Mouse (Mus musculus): ENCODE measurements around the gene Adamtsl1.

The Adamtsl1 gene

DNA sequence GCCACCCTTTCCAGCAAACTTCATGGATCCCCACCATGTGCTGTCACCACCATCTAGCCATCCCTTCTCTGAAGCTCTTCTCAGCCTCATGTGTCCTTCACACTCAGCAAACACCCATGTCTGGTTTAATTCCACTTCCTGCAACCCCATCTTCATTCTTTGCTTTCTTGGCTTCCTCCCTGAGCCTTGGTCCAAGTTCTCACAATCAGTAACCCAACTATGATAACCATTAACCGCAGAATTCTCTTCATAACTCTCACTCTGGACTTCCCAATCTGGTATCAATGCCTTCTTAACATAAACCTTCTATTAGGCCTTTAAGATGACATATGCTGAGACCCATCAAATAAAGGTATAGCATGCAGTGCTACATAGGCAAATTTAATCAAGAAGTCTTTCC is 815.5 kb downstream of the Adamtsl1 start:
- DNase-seq, result no peak

DNA sequence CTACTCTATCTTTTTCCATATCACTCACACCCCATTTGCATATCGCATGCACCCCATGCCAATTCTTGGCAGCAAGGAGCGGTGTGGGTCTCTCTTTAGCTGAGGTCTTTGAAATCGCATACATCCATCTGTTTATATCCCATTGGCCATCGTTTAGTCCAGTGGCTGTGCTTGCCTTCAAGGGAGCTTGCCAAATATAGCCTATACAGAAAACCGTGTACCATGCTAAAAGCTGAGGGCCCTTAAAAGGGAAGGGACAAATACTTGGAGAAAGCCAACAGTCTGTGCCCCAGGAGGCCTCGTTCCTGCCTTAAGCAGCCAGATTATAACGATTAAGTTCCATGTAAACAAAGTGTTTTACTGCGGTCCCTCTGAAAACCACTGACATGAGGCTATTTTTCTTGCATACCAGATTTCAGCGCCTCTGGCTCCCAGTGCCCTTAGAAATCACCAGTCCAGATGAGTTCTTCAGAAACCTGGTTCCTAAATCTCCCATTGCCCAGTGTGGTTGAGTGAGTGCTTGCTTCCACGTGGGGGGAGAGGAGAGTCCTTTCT is 822.0 kb downstream of the Adamtsl1 start:
- DNase-seq, result no peak

DNA sequence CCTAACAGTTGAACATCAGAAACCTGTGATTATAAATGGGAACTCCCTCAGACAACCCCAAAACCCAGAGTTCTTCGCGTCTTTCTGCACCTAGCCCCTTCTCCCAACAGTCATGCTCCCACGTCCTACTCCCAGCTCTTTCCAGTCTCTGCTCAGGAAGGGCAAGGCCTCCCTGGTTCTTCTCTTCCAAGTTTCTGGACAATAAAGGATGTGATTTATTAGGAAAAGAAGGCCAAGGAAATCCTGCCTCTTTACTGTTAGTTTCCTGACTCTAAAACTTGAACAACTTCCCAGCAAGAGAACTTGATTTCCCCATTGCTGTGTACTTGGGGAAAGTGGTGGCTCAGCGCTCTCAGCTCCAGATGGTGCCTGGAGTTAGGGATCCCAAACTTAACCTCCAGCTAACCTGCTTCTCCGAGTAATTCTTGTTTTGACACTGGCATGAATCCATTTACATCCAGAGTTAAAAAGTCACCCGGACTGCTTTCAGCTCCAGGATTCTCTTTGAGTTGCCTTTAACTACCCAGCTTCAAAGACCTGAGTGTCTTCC is 823.3 kb downstream of the Adamtsl1 start:
- DNase-seq, result no peak

DNA sequence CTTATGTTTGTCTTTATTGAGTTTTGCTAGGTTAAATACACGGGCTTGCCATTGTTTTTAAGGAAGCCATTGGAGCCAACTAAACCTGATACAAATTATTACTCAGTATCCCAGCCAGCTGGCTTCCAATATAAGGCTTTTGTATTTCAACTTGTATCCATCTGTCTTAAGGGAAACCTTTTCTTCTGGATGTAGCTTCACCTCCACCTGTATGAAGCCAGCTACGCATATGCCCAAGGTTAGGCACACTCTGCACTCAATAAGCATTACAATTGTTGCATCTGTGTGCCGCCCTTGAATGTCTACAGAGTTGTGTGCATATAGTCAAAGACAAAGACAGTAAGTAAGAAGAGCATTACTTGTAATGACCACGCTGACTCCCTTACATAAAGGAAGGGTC is 835.4 kb downstream of the Adamtsl1 start:
- DNase-seq, result no peak

DNA sequence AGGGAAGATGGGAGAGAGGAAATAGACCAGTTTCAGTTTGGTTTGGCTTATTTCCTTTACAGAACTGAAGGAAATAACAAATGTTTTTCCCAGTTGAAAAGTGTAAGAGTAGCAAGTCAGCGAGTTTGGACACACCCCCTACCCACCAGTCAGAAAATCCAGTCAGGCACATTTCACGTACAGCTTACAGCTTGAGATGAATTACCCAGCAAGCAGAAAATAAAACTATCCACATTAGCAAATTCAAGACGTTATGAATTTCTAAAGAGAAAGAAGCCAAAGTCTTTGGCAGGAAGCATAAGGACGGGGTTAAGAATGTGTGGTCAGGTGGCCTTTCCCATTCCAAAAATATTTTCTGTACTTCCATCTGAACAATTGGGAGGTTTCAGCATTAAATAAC is 838.1 kb downstream of the Adamtsl1 start:
- DNase-seq, result no peak

DNA sequence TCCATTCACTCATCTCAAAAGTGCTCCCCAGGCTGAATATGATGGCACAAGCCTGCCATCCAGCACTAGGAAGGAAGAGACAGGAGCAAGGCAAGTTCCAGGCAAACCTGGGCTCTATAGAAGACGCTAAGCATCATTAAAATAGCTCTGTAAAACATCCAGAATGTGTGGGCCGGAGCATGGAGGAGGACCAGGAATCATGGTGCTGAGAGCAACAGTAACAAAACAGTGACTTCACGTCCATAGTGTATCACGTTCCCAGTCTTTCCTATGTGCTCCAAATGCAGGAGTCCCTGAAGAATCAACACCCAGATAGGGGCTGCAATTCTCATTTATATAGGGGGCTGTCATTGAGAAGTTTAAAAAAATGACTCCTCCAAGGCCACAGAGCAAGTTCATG is 839.6 kb downstream of the Adamtsl1 start:
- no peak for DNase-seq

DNA sequence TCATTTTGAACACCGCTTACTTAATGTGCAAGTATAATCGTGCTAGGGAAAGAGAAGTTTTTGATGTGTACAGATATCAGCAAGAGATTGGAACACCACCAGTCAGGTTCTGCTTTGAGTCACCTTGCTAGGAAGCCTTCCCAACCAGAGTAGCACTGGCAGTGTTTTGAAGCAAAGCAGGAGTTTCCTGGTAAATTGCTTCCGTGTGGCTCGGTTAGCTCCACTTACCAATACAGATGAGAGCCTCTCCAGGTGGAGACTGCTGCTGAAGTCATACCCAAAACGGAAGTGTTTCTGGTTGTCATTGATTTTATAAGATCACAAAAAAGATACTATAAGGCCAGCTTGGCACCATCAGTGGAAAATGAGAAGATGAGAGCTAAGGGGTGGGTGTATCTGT is 845.4 kb downstream of the Adamtsl1 start:
- DNase-seq, result no peak

DNA sequence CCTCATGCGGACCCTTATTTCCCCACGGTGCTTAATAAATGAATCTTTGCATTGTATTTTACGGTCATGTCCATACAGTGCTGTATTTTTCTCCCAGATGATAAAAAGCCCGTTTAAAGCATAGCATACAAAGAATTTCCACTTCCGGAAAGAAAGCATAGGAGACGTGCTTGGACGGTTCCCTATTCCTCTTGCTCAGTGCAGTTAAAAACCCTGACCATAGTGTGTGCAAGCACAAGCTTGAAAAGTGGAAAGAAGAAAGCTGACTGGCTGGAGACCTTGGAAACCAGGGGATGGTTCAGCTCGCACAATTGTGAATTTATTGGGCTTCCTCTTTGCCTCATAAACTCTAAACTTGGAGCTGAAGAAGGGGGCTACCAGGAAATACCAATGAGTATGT is 855.1 kb downstream of the Adamtsl1 start:
- no peak for DNase-seq

DNA sequence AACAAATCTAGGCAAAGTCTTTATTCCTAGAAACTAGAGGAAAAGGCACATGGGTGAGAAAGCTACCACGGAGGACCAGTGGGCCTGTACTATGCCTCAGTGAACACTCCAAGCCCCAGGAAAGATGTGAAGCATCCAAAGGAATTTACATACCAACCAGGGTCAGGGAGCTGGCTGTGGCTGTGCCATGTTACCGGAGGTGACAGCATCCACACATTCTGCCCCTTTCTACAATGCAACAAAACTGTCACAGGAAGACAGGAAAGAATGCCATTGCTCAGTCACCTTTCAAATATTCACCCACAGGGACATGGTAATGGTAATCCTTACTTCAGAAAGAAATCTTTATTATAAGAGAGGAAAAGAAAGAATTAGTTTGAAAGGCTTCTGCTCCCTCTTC is 859.2 kb downstream of the Adamtsl1 start:
- no peak for DNase-seq

DNA sequence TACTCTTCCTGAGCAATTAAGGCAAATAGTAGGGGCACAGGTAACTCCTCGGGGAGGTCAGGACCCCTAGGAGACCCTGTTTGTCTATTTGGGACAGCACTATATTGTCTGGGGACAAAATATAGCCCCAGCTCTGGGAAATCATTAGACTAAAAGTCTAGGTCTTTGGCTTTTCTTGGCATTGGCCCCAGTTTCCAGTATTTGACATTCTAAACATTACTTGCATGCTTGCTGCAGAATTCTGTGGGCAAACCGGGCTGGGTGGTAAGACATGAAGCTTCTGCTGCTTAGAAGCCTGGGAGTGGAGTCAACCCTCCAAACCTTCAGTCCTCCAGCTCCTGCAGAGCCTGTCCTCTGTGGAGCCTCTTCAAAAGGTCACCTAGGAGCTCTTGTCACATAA is 869.2 kb downstream of the Adamtsl1 start:
- DNase-seq, result no peak

DNA sequence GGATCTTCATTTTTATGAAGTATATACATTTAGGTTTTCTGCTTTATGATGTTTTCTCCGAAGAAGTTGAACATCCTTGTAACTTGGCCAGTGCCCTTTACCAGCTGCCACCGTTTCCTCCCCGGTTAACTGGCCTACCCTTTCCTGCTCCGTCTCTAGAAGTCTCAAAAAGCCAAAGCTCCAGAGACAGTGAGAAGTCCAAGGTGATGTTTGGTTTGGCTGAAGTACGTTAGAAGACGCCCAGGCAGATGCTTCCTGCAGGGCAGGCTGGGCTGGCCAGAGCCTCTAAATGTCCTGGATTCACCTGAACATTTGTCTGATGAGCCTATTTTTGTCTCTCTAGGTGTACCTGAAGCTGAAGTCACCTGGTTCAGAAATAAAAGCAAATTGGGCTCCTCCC is 871.1 kb downstream of the Adamtsl1 start:
- DNase-seq, result no peak

DNA sequence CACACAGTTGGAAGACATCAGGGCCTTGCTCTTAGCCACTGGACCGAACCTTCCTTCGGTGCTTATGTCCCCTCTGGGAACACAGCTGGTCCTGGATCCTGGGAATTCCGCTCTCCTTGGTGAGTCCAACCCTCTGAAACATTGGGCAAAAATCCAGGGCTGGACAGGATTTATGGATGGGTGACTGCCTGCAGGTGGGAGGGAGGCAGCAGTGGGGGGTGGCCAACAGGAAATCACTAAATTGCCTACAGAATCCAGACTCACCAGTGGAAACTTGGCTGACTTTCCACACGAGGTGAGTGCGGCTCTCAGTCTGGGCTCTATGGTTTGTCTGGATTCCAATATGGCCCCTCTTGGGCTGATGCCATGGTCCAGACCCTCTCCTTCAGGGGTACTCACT is 874.5 kb downstream of the Adamtsl1 start:
- DNase-seq, result no peak

DNA sequence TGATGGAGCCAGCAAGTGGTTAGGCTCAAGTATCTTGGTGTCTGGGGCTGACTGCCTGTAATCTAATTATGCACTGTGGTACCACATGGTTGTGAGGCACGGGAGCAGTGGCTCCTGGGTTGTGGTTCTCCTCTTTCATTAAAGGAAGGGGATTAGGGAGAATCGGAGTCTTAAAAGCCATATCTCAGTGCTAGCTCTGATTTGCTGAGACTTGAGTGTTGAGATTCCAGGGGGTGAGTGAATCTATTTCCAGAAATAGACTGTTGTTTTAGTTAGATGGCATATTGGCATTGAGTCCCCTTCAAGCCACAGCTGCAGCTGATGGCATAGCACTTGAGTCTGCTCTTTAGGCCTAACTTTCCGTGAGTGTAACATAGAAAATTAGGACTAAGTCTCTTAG is 877.2 kb downstream of the Adamtsl1 start:
- DNase-seq, result no peak

DNA sequence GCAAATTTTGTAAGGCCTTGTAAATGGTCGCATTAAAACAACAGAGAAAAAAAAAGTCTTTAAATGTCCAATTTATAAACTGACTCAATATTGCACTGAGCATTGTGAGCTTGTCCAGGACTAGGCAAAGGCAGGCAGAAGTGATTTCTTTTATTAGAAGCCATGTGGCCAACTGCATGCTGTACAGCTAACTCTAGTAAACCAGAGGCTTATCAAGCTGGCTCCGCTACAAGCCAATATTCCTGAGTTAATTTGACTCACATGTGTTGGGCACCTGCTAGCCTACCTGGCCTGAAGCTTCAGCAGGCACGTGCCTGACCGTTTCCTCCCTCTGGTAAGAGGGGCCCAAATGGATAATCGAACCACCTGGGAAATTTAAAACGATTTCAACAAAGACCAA is 881.7 kb downstream of the Adamtsl1 start:
- DNase-seq, result no peak

DNA sequence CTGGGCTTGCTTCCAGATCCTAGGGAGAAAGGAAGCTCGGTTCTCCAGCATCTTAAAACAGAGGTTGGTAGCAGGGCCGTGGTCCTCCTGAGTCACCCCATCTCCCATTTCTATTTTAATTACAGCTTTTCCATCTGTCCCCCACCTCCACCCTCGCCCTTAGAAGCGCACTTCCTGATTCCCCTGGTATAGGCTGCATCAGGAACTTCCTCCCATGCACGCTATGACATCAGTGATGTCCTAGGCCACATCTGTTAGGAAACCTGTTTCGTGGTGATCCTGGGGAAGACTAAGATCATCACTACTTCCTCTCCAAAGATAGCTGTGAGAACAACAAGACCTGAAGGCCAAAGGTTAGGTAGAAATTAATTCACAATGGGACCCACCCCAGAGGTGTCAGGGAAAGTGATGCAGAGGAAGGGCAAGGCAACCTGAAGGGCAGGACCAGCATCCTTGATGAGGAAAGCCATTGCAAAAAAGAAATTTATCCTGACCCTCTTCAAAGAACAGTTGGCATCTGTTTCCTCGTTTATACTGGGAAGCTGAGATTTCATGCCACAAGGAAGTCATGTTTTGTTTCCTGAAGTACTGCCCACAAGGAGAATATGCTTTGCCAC is 882.8 kb downstream of the Adamtsl1 start:
- DNase-seq, result no peak

DNA sequence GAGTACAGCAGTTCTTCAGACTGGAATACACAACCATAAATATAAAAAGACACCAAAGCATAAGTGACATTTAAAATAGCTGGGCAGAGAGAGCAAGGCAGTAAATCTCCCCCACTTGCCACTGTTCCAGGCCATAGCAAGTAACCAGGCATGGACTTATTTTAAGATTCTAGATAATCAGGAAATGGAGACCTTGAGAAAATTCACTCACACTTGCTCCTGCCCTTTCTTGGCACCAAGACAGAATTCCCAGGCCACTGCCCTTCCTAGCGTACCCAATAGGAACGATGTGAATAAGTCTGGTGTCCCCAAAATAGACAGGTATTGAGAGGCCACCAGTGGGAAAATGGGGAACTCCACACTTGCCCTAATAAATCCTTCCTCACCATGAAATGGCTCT is 883.5 kb downstream of the Adamtsl1 start:
- DNase-seq, result no peak

DNA sequence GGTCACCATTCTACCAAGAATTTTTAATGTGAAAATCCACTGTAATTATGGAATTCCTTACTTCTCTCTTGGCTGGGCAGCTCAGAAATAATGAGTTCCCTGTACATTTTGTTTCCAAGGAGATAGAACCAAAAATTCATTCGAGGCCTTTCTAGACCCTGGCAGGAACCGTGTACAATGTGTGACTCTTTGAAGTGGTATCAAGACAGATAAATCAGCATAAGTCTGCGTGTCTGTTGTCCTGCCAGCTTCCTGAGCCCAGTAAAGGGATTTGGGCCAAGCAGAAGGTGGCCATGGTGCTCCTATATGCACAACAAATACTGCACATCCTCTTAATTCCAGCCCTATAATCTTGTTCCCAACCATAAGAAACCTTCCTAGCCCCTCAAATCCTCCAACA is 887.1 kb downstream of the Adamtsl1 start:
- DNase-seq, result no peak

DNA sequence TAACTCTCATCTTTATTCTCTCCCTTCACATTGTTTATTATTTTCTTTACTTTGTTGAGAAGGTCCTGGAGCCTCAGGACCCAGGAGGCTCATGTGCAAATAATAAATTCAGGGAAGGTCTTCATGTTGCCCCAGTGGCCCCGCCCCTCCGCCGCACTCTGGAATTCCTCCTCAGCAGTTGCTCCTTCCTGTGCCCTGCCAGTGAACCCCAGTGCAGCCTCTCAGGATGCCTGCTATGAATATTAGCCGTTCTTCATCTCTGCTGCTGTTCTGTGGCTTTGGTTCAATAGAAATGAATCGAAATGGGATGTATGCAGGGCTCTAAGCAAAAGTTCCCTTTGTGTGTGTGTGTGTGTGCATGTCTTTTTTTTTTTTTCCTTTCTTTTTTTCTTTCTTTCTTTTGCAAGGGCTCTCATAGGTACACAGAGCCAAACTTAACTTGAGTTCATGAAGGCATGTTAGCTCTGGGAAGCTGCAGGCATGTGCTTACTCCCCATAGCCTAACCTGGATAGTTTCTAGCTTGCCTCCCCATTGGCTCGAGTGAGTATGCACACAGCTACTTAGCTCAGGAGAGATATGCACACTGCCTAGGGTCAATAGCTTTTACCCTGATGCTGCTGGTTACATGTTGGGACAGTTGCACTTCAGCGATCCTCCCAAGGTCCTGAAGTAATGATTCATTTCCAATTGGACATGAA is 892.7 kb downstream of the Adamtsl1 start:
- no peak for DNase-seq

DNA sequence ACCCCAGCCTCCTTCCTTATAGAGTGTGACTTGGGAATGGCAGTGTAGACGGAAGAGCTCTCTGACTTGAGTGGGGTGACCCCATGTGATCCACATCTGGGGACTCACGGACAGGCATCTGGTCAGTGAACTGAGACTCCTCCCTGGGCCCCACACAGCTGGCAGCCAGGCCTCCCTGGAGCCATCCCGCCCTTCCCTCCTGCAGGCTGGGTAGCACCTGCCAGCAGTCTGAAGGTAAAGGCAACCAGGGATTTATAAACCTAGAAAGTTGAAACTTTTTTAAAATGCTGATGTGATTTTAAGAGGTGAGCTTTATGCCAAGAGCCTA is 893.2 kb downstream of the Adamtsl1 start:
- DNase-seq, result no peak

DNA sequence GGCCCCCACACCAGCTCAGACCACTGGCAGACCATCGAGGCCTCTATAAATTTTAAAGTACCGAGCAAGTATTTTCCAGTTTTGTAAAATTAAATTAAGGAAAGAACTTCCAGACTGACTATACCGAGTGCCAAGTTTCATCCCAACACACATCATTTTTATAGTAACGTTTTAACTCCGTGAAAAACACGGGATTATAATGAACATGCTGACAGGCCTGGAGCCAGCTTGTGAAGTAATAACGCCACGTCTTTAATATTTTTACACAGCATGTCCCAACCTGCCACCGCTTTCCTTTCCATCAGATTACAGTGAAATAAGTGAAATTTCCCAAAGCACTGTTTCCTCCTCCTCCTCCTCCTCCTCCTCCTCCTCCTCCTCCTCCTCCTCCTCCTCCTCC is 894.4 kb downstream of the Adamtsl1 start:
- DNase-seq, result no peak

DNA sequence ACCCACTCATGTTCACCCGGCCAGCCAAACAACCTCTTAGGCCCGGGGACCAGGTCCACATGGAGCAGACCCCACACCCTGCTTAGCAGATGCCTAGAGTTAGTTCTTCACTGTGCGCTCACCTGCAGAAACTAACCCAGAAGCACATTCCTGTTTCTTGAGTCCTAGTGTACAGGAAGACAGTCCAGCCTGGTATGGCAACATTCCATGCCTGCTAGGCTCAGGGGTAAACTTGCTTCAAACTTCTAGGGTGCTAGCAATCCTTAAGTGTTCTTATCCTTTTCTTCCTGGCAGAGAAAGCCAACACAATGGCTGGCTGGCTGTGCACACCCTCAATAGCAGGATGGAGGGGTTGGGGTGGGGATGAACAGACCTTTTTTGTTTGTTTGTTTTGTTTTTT is 897.0 kb downstream of the Adamtsl1 start:
- DNase-seq, result no peak

DNA sequence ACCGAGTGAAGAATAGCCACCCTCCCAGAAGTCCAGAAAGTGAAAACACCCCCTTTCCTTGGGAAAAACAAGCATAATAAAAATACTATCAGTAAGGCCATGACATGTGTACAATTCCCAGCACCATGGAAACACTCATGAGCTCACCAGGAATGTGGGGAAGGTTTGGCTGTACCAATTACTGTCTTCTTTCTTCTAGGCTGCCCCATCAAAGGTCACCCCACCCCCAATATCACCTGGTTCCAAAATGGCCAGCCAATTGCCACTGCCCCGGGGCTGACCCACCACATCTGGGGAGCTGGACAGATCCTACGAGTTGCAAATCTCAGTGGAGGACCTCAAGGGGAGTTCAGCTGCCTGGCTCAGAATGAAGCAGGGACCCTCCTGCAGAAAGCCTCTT is 899.4 kb downstream of the Adamtsl1 start:
- DNase-seq, result no peak

DNA sequence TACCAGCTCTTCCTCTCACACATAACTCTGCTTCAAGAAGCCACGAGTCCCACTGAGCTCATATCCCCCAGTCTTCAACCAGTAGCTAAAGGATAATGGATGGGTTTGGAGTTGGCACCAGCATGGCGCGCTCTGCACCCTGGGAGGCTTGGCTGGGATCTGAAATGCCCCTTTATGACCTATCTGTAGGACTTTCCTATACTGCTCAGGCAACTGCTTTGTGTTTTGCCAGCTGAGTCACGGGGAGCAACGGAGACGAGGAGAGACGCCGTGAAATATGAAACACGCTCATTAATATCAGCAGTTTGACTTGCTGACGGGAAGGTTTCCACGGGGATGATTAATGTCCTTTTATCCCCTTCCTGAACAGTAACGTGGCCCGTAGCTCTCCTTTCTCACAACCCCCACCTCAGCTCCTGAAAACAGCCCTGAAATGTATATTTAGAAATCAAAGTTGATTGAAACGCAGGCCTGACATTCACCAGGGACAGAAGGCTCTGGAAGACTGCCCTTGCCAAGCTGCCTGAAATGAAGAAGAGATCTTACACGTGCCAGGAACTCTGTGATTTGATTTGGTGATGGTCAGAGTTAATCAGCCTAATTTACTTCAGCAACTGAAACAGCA is 902.5 kb downstream of the Adamtsl1 start:
- no peak for DNase-seq

DNA sequence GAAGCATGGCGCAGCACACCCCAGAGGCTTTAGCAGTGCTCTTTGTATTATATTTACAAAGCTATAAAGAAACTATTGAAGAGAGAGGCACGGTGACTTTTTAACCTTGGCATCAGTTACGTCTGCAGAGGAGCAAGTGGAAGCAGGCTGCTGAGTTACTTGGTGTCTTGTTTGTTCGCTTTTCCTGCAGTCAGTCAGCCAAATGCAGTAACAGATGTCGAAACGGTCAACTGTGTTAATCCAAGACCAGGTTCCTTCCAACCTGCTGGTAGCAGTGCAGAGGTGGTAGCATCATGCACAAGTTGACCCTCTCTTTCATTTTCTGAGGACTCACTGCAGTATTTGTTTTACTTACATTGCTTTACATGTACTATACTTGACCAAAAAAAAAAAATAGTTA is 908.6 kb downstream of the Adamtsl1 start:
- no peak for DNase-seq
